In the genomic region with DNA sequence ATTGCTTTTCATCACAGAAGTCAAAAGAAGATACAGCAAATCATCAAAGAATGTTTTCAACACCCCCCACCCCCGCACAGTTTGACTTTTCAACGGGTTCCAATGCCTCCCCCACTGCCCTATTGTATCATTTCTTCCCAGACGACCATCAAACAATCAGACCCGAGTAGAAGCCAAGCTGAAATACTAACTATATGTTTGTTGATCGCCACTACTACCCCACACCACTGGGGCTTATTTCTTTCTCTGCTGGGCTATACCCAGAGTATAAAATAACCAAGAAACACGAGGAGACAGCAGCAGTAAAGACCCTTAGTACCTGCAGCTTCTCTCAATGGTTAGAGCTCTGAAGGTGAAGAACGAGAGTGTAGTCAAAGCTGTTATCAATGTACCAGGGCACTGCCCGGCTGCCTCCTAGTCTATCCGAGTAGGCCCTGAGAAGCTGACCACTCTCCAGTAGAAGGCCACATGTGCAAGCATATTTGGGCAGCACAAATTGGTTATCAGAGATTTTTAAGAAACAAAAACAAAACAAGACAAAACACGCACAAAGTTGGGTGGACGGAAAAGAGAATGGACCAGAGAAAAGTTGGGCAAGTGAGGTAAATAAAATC, we compare ENCODE assay signal across 8 mouse cellular contexts.
DNase-seq lines count a peak whose midpoint lies in the region; ATAC-seq and TF ChIP-seq lines count a peak whose summit lies in the region.

No protein-coding gene starts in this region.

- no peak overlapping the region for H3K27ac ChIP-seq in heart, embryonic 14.5 days (replicated peaks in 1 of 2; ENCODE audit: control insufficient read depth in 1 of 2, insufficient read depth in 1 of 2, low read depth in 2 of 2, low read length in 2 of 2)
- H3K27ac ChIP-seq in forebrain, embryonic 12.5 days, result no peak overlapping the region
- H3K27ac ChIP-seq in limb, embryonic 11.5 days (replicated peaks; ENCODE audit: low read depth, low read length), result no peak overlapping the region

- WGBS in heart, embryonic 14.5 days, result 43% methylated on average over 11 of the region's 11 CpGs
- WGBS in forebrain, embryonic 12.5 days, result 42% methylated on average over 11 of the region's 11 CpGs
- 50% methylated on average over 11 of the region's 11 CpGs for WGBS in limb, embryonic 11.5 days

- DNase-seq in heart, adult 9 months (ENCODE audit: low spot score in 2 of 2), result no peak
- no peak for DNase-seq in limb, embryonic 11.5 days (ENCODE audit: low spot score)
- no peak for DNase-seq in left cerebral cortex, postnatal 36 days (ENCODE audit: low spot score in 2 of 2)
- no peak for DNase-seq in thymus, postnatal 36 days
- DNase-seq in adrenal gland, postnatal 36 days, result no peak

- intact Hi-C loops in left cerebral cortex, postnatal 36 days (cut with DNase I), result loop anchor here (2.0 kb wide), 1 partner anchor 129 kb away; a partner anchor contains a TSS

- no peaks in the 10 kb centered on the region for H3K36me3 ChIP-seq in heart, embryonic 14.5 days (ENCODE audit: control insufficient read depth, insufficient read depth, low read length)
- no peaks in the 10 kb centered on the region for H3K36me3 ChIP-seq in forebrain, embryonic 12.5 days (replicated peaks)
- no peaks in the 10 kb centered on the region for H3K36me3 ChIP-seq in limb, embryonic 11.5 days (ENCODE audit: control insufficient read depth, insufficient read depth, low read length)
- no peaks in the 10 kb centered on the region for H3K36me3 ChIP-seq in myocyte (ENCODE audit: control insufficient read depth, insufficient read depth)

- peaks cover 0 to 2% of the 10 kb centered on the region in 2 experiments; a peak in 1 of 4 replicates for H3K4me1 ChIP-seq in heart, embryonic 14.5 days (ENCODE audit: control insufficient read depth in 2 of 2, insufficient read depth in 2 of 2, low read length in 2 of 2)
- H3K4me1 ChIP-seq in forebrain, embryonic 12.5 days, result peaks cover 9% of the 10 kb centered on the region
- no peaks in the 10 kb centered on the region for H3K4me1 ChIP-seq in limb, embryonic 11.5 days (ENCODE audit: control insufficient read depth, insufficient read depth, low read length)

- H3ac ChIP-seq in myocyte (ENCODE audit: control insufficient read depth, insufficient read length), result no peak overlapping the region

- no peaks in the 10 kb centered on the region for H3K79me2 ChIP-seq in myocyte (ENCODE audit: control insufficient read depth, insufficient read depth)

- TF ChIP-seq POLR2A in myocyte (IDR thresholded peaks at IDR 0.05; ENCODE audit: insufficient read length, low read depth), result no peak

- H3K9me3 ChIP-seq in heart, embryonic 14.5 days (ENCODE audit: control insufficient read depth, low read length), result no peaks in the 10 kb centered on the region
- H3K9me3 ChIP-seq in forebrain, embryonic 12.5 days, result no peaks in the 10 kb centered on the region
- H3K9me3 ChIP-seq in limb, embryonic 11.5 days (ENCODE audit: control insufficient read depth, low read length), result no peaks in the 10 kb centered on the region

- H3K9ac ChIP-seq in heart, embryonic 14.5 days (ENCODE audit: low read length), result peak overlapping the region; percentile 41; the same call in 1 of the 2 replicates
- H3K9ac ChIP-seq in forebrain, embryonic 12.5 days, result no peak overlapping the region
- peak overlapping the region; percentile 40; the same call in 1 of the 2 replicates for H3K9ac ChIP-seq in limb, embryonic 11.5 days (ENCODE audit: low read length)

- H3K4me3 ChIP-seq in heart, embryonic 14.5 days (ENCODE audit: control insufficient read depth in 1 of 2, insufficient read depth in 1 of 2, low read depth in 1 of 2, low read length in 2 of 2), result no peak overlapping the region
- no peak overlapping the region for H3K4me3 ChIP-seq in forebrain, embryonic 12.5 days (replicated peaks)
- H3K4me3 ChIP-seq in limb, embryonic 11.5 days (ENCODE audit: low read depth, low read length), result no peak overlapping the region
- no peak overlapping the region for H3K4me3 ChIP-seq in myocyte

- no peaks in the 10 kb centered on the region for H3K27me3 ChIP-seq in heart, embryonic 14.5 days (ENCODE audit: control insufficient read depth, insufficient read depth, low read length)
- no peaks in the 10 kb centered on the region for H3K27me3 ChIP-seq in forebrain, embryonic 12.5 days
- no peaks in the 10 kb centered on the region for H3K27me3 ChIP-seq in limb, embryonic 11.5 days (ENCODE audit: control insufficient read depth, insufficient read depth, low read length)
- H3K27me3 ChIP-seq in myocyte (ENCODE audit: control insufficient read depth, insufficient read depth, insufficient read length), result no peaks in the 10 kb centered on the region

- H3K4me2 ChIP-seq in heart, embryonic 14.5 days (ENCODE audit: low read length), result peak overlapping the region; percentile 57
- peak overlapping the region; percentile 28 for H3K4me2 ChIP-seq in forebrain, embryonic 12.5 days
- no peak overlapping the region for H3K4me2 ChIP-seq in limb, embryonic 11.5 days (ENCODE audit: low read depth, severe bottlenecking)
- H3K4me2 ChIP-seq in myocyte (ENCODE audit: low read depth), result peak overlapping the region; percentile 78

- ATAC-seq in heart, embryonic 14.5 days (ENCODE audit: insufficient number of reproducible peaks, insufficient read depth, low FRiP score, low read depth), result no peak
- ATAC-seq in forebrain, embryonic 12.5 days (ENCODE audit: low FRiP score), result no peak
- ATAC-seq in limb, embryonic 11.5 days (ENCODE audit: insufficient number of reproducible peaks, low FRiP score, low TSS enrichment, low read depth), result peak; percentile 17; the same call in 1 of the 2 replicates

TF ChIP-seq in myocyte, 11 proteins besides CTCF, POLR2A, EP300 and RAD21:
- no peak for TF ChIP-seq MAX (IDR thresholded peaks at IDR 0.05; ENCODE audit: low read depth)
- TF ChIP-seq USF1 (IDR thresholded peaks at IDR 0.05; ENCODE audit: low read depth), result no peak
- no peak for TF ChIP-seq TCF3 (IDR thresholded peaks at IDR 0.05; ENCODE audit: insufficient read length, low read depth)
- no peak for TF ChIP-seq REST (IDR thresholded peaks at IDR 0.05; ENCODE audit: insufficient read depth, insufficient read length)
- no peak for TF ChIP-seq CEBPB (IDR thresholded peaks at IDR 0.05; ENCODE audit: insufficient read depth, poor library complexity, severe bottlenecking)
- TF ChIP-seq TCF12 (IDR thresholded peaks at IDR 0.05; ENCODE audit: insufficient read depth, poor library complexity, severe bottlenecking), result no peak
- TF ChIP-seq E2F4 (IDR thresholded peaks at IDR 0.05; ENCODE audit: insufficient read depth), result no peak
- no peak for TF ChIP-seq SRF (IDR thresholded peaks at IDR 0.05; ENCODE audit: control insufficient read depth, insufficient read length, low read depth)
- TF ChIP-seq POLR2AphosphoS2 (IDR thresholded peaks at IDR 0.05; ENCODE audit: insufficient read length, low read depth), result no peak
- TF ChIP-seq MYOG (IDR thresholded peaks at IDR 0.05; ENCODE audit: control insufficient read depth in 1 of 3, insufficient read depth in 1 of 3, insufficient read length in 2 of 3, low read depth in 2 of 3), result no peak
